Mouse (Mus musculus) erythroblast, embryonic 14.5 days (primary cell): ENCODE results near the gene Fbxl17. TPM values are rescaled to one million over a fixed set of nuclear protein-coding genes. Genes with fewer than 3 reads are reported as not detected.

ENCODE experiments used
- H3K27me3 ChIP-seq: 2 replicates; pipeline ENCODE4 v1.6.1; 2012; ENCODE audit warnings: inconsistent platforms; ENCODE audit not compliant: control insufficient read depth
- H3K36me3 ChIP-seq: 2 replicates; pipeline ENCODE4 v1.6.1; 2012; ENCODE audit warnings: mild to moderate bottlenecking, inconsistent platforms; ENCODE audit not compliant: control insufficient read depth
- H3K4me1 ChIP-seq: 2 replicates; pipeline ENCODE4 v1.6.1; 2012; ENCODE audit warnings: inconsistent platforms; ENCODE audit not compliant: control insufficient read depth
- H3K4me3 ChIP-seq: replicated peaks from 2 replicates; pipeline ENCODE3; 2012; ENCODE audit warnings: moderate library complexity, mild to moderate bottlenecking, inconsistent platforms
- H3K9me3 ChIP-seq: 2 replicates; pipeline ENCODE4 v1.6.1; 2012; ENCODE audit warnings: low read length, inconsistent platforms, mixed read lengths; ENCODE audit not compliant: control insufficient read depth
- GATA1 ChIP-seq: IDR thresholded peaks from 2 replicates; pipeline ENCODE4 v1.6.1; 2012; ENCODE audit warnings: low read length, inconsistent platforms, mixed read lengths
- TAL1 ChIP-seq: IDR thresholded peaks from 3 replicates; pipeline ENCODE4 v1.6.1; 2012; ENCODE audit warnings: low read length, inconsistent platforms, mixed read lengths
- polyA plus RNA-seq: library from polyadenylated mRNA; stranded (reverse); fragments of >175 nt; gene quantifications from 2 replicates; pipeline ENCODE4 v1.2.3, GENCODE M21; 2012

Gene Fbxl17
- polyA plus RNA-seq, 1 experiment: 0.48 TPM

- TF ChIP-seq GATA1: no peak
- peaks cover 8% of the 10 kb centered on the region for H3K4me1 ChIP-seq
- no peaks in the 10 kb centered on the region for H3K9me3 ChIP-seq
- H3K36me3 ChIP-seq: no peaks in the 10 kb centered on the region
- H3K27me3 ChIP-seq: no peaks in the 10 kb centered on the region
- H3K4me3 ChIP-seq: no peak overlapping the region
Observed at GRCm38 (mm10) chr17:63235821-63236220, 264.0 kb downstream of the Fbxl17 start.

DNA sequence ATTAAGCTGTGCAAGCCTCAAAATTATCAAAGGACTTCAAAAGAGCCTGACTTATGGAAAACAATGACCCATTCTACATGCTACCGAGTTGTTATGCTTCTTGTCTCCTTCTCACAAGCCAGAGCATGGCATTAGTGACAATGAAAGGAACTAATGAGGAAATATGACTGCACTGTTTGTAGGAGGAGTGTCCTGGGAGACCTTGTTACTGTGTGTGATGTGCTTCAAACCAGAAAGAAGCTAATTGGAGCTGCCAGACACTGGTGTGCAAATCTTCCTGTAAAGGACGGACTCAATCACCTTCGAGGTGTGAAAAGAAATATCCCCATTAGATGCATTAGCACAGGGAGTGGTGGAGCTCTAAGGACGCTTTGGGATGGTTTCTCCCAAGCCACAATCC, 270.7 kb downstream of the Fbxl17 start:
- TF ChIP-seq TAL1: no peak
- no peak for TF ChIP-seq GATA1
- Histone ChIP-seq H3K36me3 (no peaks in the 10 kb centered on the region), H3K9me3 (no peaks in the 10 kb centered on the region), H3K27me3 (no peaks in the 10 kb centered on the region), H3K4me1 (no peaks in the 10 kb centered on the region), H3K4me3 (no peak overlapping the region)

DNA sequence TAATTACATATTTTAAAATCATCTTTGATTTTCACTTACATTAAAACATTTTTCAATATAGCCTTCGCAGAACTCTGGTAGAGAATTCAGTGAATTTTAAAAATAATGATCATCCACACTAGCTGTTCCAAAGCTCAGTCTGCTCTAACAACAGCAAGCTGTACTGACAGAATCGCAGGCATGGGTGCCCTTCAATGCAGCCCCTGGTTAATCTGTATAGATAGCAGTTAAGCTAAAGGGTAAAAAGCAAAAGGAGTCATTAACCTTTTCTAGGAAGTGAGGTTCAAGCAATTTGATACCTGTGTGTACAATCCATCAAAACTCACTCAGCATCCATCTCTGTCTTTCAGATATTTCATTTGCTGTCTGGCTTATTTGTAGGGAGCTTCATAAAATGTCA, 273.4 kb downstream of the Fbxl17 start:
- TF ChIP-seq TAL1 (no peak), GATA1 (no peak)
- Histone ChIP-seq H3K36me3 (no peaks in the 10 kb centered on the region), H3K27me3 (no peaks in the 10 kb centered on the region), H3K9me3 (no peaks in the 10 kb centered on the region), H3K4me1 (peaks cover 5% of the 10 kb centered on the region), H3K4me3 (no peak overlapping the region)

DNA sequence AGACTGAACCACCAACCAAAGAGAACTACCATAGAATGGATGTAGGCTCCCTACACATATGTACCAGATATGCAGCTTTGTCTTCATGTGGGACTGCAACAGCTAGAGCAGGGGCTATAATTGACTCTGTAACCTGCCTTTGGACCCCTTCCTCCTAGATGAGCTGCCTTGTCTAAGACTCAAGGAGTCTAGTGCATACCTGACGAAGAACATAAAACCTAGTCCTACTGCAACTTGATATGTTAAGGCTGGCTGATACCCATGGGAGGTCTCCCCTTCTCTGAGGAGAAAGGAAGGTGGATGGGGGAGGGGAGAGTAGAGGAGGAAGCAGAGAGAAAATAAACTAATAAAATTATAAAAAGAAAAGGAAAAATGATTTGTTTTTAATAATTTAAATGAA, 273.9 kb downstream of the Fbxl17 start:
- TF ChIP-seq TAL1 (no peak), GATA1 (no peak)

DNA sequence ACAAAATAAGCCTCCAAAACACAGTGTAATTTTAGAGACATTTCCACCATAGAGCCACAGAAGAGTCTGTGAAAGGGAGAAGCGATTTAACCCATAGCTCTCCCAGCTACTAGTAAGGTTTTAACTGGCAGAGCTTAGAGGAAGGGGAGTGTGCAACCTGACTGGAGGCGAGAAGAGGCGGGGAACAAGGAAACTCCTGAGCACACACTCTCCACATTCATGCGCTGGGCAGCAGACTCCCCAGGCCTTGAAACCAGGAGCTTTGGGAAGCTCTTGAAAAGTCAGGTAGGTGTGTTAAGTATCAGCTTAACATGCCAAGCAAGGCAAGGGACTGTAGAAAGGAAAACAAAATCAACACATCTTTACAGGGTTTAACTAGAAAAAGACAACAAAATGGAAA, 276.1 kb downstream of the Fbxl17 start:
- Histone ChIP-seq H3K36me3 (no peaks in the 10 kb centered on the region), H3K4me3 (no peak overlapping the region), H3K27me3 (no peaks in the 10 kb centered on the region), H3K4me1 (peaks cover 17% of the 10 kb centered on the region), H3K9me3 (no peaks in the 10 kb centered on the region)
- TF ChIP-seq TAL1: no peak
- no peak for TF ChIP-seq GATA1

More for the DNA sequence above, 273.9 kb downstream of the Fbxl17 start:
- Histone ChIP-seq H3K36me3 (no peaks in the 10 kb centered on the region), H3K27me3 (no peaks in the 10 kb centered on the region), H3K4me1 (peaks cover 9% of the 10 kb centered on the region), H3K9me3 (no peaks in the 10 kb centered on the region), H3K4me3 (no peak overlapping the region)

- Histone ChIP-seq H3K4me1 (peaks cover 25% of the 10 kb centered on the region), H3K27me3 (no peaks in the 10 kb centered on the region), H3K9me3 (no peaks in the 10 kb centered on the region), H3K4me3 (no peak overlapping the region), H3K36me3 (no peaks in the 10 kb centered on the region)
- TF ChIP-seq GATA1 (no peak), TAL1 (no peak)
Observed at GRCm38 (mm10) chr17:63221632-63222031, 278.2 kb downstream of the Fbxl17 start.

DNA sequence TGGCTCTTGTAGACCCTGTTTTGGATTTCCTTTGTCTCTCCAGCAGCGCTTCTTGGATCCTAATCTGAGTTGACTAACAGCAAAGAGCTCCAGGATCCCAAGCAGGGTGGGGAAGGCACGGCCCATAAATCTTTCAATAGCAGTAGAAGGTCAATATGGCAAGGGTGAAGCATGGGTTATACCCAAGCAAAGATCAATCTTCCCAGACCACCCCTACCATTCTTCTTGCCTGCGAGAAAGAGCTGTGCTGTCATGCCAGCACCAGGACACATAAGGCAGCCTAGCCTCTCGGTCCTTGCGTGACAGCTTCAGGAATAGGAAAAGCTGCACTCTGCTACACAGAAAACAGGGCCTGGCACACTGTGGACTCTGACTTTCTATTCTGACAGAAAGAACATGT, 279.0 kb downstream of the Fbxl17 start:
- H3K9me3 ChIP-seq: no peaks in the 10 kb centered on the region

DNA sequence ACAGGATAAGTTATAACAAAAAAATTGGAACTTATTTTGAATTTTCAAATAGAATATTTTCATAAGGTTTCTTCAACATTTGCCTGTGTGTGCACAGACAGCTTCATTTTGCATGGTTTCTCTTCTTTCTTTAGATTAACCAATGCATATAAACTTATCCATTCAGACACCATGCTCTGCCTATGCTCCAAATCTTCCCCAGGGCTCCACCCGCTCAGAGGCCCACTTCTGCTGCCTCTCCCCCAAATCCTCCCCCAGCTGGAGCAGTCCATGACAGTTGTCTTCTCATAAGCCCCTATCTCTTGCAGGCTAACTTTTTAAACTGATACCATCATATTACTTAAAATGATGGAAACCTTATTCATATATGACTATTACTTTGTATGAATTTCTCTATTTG, 282.8 kb downstream of the Fbxl17 start:
- no peaks in the 10 kb centered on the region for H3K9me3 ChIP-seq
- H3K4me3 ChIP-seq: no peak overlapping the region
- H3K36me3 ChIP-seq: no peaks in the 10 kb centered on the region
- TF ChIP-seq GATA1 (no peak), TAL1 (no peak)
- H3K27me3 ChIP-seq: no peaks in the 10 kb centered on the region
- H3K4me1 ChIP-seq: peaks cover 33% of the 10 kb centered on the region

More for the DNA sequence above, 279.0 kb downstream of the Fbxl17 start:
- no peaks in the 10 kb centered on the region for H3K27me3 ChIP-seq
- peaks cover 28% of the 10 kb centered on the region for H3K4me1 ChIP-seq
- H3K4me3 ChIP-seq: no peak overlapping the region
- H3K36me3 ChIP-seq: no peaks in the 10 kb centered on the region
- TF ChIP-seq TAL1: no peak
- no peak for TF ChIP-seq GATA1

GRCm38 (mm10) chr17:63212018-63212417, 287.8 kb downstream of the Fbxl17 start:
- no peaks in the 10 kb centered on the region; the same call in 1 of the 2 replicates for H3K9me3 ChIP-seq
- TF ChIP-seq GATA1: no peak
- TF ChIP-seq TAL1: no peak

DNA sequence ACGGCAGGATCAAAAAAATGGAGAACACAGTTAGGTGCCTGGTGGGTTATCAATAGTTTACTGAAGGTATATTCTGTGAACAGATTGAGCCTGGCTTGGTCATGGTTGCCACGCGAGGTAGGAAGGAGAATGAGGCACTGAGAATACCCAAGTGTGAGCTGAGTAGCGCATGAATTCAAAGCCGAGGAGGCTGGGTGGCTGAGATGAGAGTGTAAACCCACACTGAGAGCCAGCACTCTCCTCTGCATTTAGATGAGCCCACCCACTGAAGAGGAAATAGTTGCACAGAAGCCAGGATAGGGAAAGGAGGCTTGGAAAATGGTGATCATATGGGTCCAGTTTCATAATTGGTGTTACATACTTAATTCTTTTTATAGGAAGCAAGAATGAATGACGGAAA, 290.7 kb downstream of the Fbxl17 start:
- H3K36me3 ChIP-seq: peaks cover 2% of the 10 kb centered on the region; the same call in 1 of the 2 replicates
- H3K4me3 ChIP-seq: no peak overlapping the region
- no peaks in the 10 kb centered on the region for H3K27me3 ChIP-seq
- no peaks in the 10 kb centered on the region; the same call in 1 of the 2 replicates for H3K9me3 ChIP-seq
- no peak for TF ChIP-seq GATA1
- TF ChIP-seq TAL1: no peak
- H3K4me1 ChIP-seq: peaks cover 23% of the 10 kb centered on the region

More at GRCm38 (mm10) chr17:63212018-63212417, 287.8 kb downstream of the Fbxl17 start:
- Histone ChIP-seq H3K36me3 (peaks cover 2% of the 10 kb centered on the region; the same call in 1 of the 2 replicates), H3K4me1 (peaks cover 13% of the 10 kb centered on the region), H3K27me3 (no peaks in the 10 kb centered on the region), H3K4me3 (no peak overlapping the region)
